Mouse (Mus musculus) CH12.LX (cell line): ENCODE data around the gene Ndufb3. TPM values are rescaled to one million over a fixed set of nuclear protein-coding genes. Genes with fewer than 3 reads are reported as not detected.
"Not testable (repeated sequence)": the region's sequence is repeated elsewhere in the genome, so short reads cannot be mapped to it uniquely, and the experiment has no call there.

Source experiments
- DNase-seq: peaks from one replicate; pipeline ENCODE4 v3.0.0-alpha.2; 2013; ENCODE audit errors: extremely low read depth
- H3K27ac ChIP-seq: 2 replicates; pipeline ENCODE4 v1.5.1; 2012; ENCODE audit warnings: low read depth, mild to moderate bottlenecking, control low read depth, moderate library complexity; ENCODE audit not compliant: insufficient read depth
- H3K27me3 ChIP-seq: replicated peaks from 2 replicates; pipeline ENCODE3; 2012; ENCODE audit warnings: inconsistent platforms
- H3K36me3 ChIP-seq, 2 experiments: replicated peaks in 1 of 2; 2 replicates each; pipeline versions ENCODE3 to v1.6.1; 2012; ENCODE audit warnings: inconsistent platforms in 1 of 2, low read length in 1 of 2, mild to moderate bottlenecking in 1 of 2, mixed read lengths in 1 of 2, moderate library complexity in 1 of 2; ENCODE audit not compliant: control insufficient read depth in 1 of 2, insufficient read depth in 1 of 2
- H3K4me1 ChIP-seq, 2 experiments: 2 replicates each; pipeline ENCODE4 v1.6.1; 2012; ENCODE audit warnings: inconsistent platforms in 1 of 2, moderate library complexity in 1 of 2; ENCODE audit not compliant: insufficient read depth in 2 of 2, control insufficient read depth in 1 of 2
- H3K4me2 ChIP-seq: 2 replicates; pipeline ENCODE4 v1.6.1; 2012; ENCODE audit warnings: low read depth, mild to moderate bottlenecking, control low read depth; ENCODE audit not compliant: poor library complexity, insufficient read depth, severe bottlenecking
- H3K4me3 ChIP-seq, 3 experiments: fragments of 150-350 bp in 1 of 3; sonication (generic) in 1 of 3; replicated peaks in 1 of 3; 2 replicates each; pipeline versions ENCODE3 to v1.5.1; 2011 to 2012; ENCODE audit warnings: low read depth in 2 of 3, low read length in 2 of 3, mild to moderate bottlenecking in 2 of 3, moderate library complexity in 2 of 3, control low read depth in 1 of 3, improper control_type of control experiment in 1 of 3, inconsistent platforms in 1 of 3, mixed read lengths in 1 of 3; ENCODE audit not compliant: poor library complexity in 1 of 3
- H3K79me2 ChIP-seq: replicated peaks from 2 replicates; pipeline ENCODE4 v1.6.1; 2012; ENCODE audit warnings: mild to moderate bottlenecking, moderate library complexity; ENCODE audit not compliant: control insufficient read depth, poor library complexity, insufficient read depth, severe bottlenecking; ENCODE audit errors: extremely low read depth
- H3K9ac ChIP-seq: 2 replicates; pipeline ENCODE4 v1.6.1; 2012; ENCODE audit warnings: low read depth, mild to moderate bottlenecking, control low read depth, moderate library complexity; ENCODE audit not compliant: insufficient read depth
- H3K9me3 ChIP-seq: replicated peaks from 2 replicates; pipeline ENCODE3; 2012; ENCODE audit warnings: low read length, inconsistent platforms, mixed read lengths
- CTCF ChIP-seq, 2 experiments: IDR thresholded peaks in 1 of 2; conservative IDR thresholded peaks in 1 of 2; 2 replicates each; pipeline ENCODE4 v1.5.1; 2011 to 2012; ENCODE audit warnings: low read depth in 2 of 2, low read length in 2 of 2, improper control_type of control experiment in 1 of 2, inconsistent platforms in 1 of 2, mild to moderate bottlenecking in 1 of 2, moderate library complexity in 1 of 2
- ELF1 ChIP-seq: IDR thresholded peaks from 2 replicates; pipeline ENCODE4 v1.6.1; 2014; ENCODE audit warnings: low read depth, mild to moderate bottlenecking, inconsistent platforms, low read length, improper control_type of control experiment
- EP300 ChIP-seq: IDR thresholded peaks from 2 replicates; pipeline ENCODE4 v1.6.1; 2011; ENCODE audit warnings: low read length, improper control_type of control experiment
- ETS1 ChIP-seq: conservative IDR thresholded peaks from 2 replicates; pipeline ENCODE4 v1.6.1; 2012; ENCODE audit warnings: low read depth, mild to moderate bottlenecking, inconsistent platforms, low read length, improper control_type of control experiment, moderate library complexity
- IRF4 ChIP-seq: IDR thresholded peaks from 2 replicates; pipeline ENCODE4 v1.6.1; 2014; ENCODE audit warnings: low read depth, mild to moderate bottlenecking, inconsistent platforms, low read length, improper control_type of control experiment
- JUN ChIP-seq: IDR thresholded peaks from 2 replicates; pipeline ENCODE4 v1.6.1; 2011; ENCODE audit warnings: low read depth, mild to moderate bottlenecking, low read length, improper control_type of control experiment, moderate library complexity; ENCODE audit not compliant: insufficient read depth
- JUND ChIP-seq: conservative IDR thresholded peaks from 2 replicates; pipeline ENCODE4 v1.6.1; 2011; ENCODE audit warnings: low read depth, low read length, improper control_type of control experiment
- MAX ChIP-seq: IDR thresholded peaks from 2 replicates; pipeline ENCODE4 v1.6.1; 2011; ENCODE audit warnings: low read length, improper control_type of control experiment
- MEF2A ChIP-seq: IDR thresholded peaks from 2 replicates; pipeline ENCODE4 v1.6.1; 2014; ENCODE audit warnings: low read depth, mild to moderate bottlenecking, inconsistent platforms, low read length, improper control_type of control experiment, borderline replicate concordance
- MXI1 ChIP-seq: IDR thresholded peaks from 2 replicates; pipeline ENCODE4 v1.6.1; 2011; ENCODE audit warnings: mild to moderate bottlenecking, low read depth, low read length, improper control_type of control experiment
- NRF1 ChIP-seq: IDR thresholded peaks from 2 replicates; pipeline ENCODE4 v1.6.1; 2014; ENCODE audit warnings: low read depth, mild to moderate bottlenecking, inconsistent platforms, low read length, improper control_type of control experiment, moderate library complexity
- PAX5 ChIP-seq: IDR thresholded peaks from 2 replicates; pipeline ENCODE4 v1.6.1; 2012; ENCODE audit warnings: low read length, inconsistent platforms, mixed read lengths
- RAD21 ChIP-seq: IDR thresholded peaks from 2 replicates; pipeline ENCODE4 v1.6.1; 2011; ENCODE audit warnings: low read depth, mild to moderate bottlenecking, low read length, improper control_type of control experiment, moderate library complexity
- SIN3A ChIP-seq: IDR thresholded peaks from 2 replicates; pipeline ENCODE4 v1.6.1; 2012; ENCODE audit warnings: low read length, improper control_type of control experiment, inconsistent platforms
- TBP ChIP-seq: conservative IDR thresholded peaks from 2 replicates; pipeline ENCODE4 v1.6.1; 2011; ENCODE audit warnings: low read depth, low read length, improper control_type of control experiment
- USF1 ChIP-seq: IDR thresholded peaks from 2 replicates; pipeline ENCODE4 v1.6.1; 2014; ENCODE audit warnings: low read depth, mild to moderate bottlenecking, inconsistent platforms, low read length, improper control_type of control experiment
- USF2 ChIP-seq: conservative IDR thresholded peaks from 2 replicates; pipeline ENCODE4 v1.6.1; 2011; ENCODE audit warnings: low read depth, low read length, improper control_type of control experiment
- ZC3H11A ChIP-seq: IDR thresholded peaks from 2 replicates; pipeline ENCODE4 v1.6.1; 2012; ENCODE audit warnings: low read depth, mild to moderate bottlenecking, inconsistent platforms, low read length, improper control_type of control experiment
- ZKSCAN1 ChIP-seq: IDR thresholded peaks from 2 replicates; pipeline ENCODE4 v1.6.1; 2012; ENCODE audit warnings: low read depth, inconsistent platforms, low read length, improper control_type of control experiment, borderline replicate concordance
- ZMIZ1 ChIP-seq: IDR thresholded peaks from 2 replicates; pipeline ENCODE4 v1.6.1; 2012; ENCODE audit warnings: low read depth, mild to moderate bottlenecking, inconsistent platforms, low read length, improper control_type of control experiment
- dilution Hi-C: fragments of 300-500 bp; cut with MboI; formaldehyde crosslinking; loops from 2 replicates; pipeline ENCODE4 v1.14.3; 2020; ENCODE audit warnings: low sequenced_read_pairs; ENCODE audit not compliant: extremely low pct_unique_long_range_greater_than_20kb, extremely low pct_ligation_motif_present
- in situ Hi-C: fragments of 300-500 bp; cut with MboI; formaldehyde crosslinking; loops from 3 replicates; pipeline ENCODE4 v1.14.3; 2019; ENCODE audit warnings: low sequenced_read_pairs, low pct_ligation_motif_present, low pct_unique_long_range_greater_than_20kb, mixed read lengths
- polyA plus RNA-seq: library from polyadenylated mRNA; unstranded; fragments of >175 nt; gene quantifications from 2 replicates; pipeline ENCODE4 v1.2.1, GENCODE M21; 2012; ENCODE audit warnings: low read depth; ENCODE audit not compliant: insufficient read length
- total RNA-seq, 2 experiments: library from RNA; depleted of rRNA; stranded (reverse); fragments of 300-350 nt in 1 of 2; fragments of >200 nt in 1 of 2; gene quantifications; 2 replicates each; pipeline ENCODE4 v1.2.3; 2012 to 2014

The Ndufb3 gene
- total and polyA plus RNA-seq, 3 experiments, result 62.9 to 184 (median 139) TPM

- Histone ChIP-seq H3K4me2 (no peak overlapping the region), H3K36me3 (peaks cover 21 to 65% of the 10 kb centered on the region in 2 experiments), H3K27ac (no peak overlapping the region), H3K79me2 (no peaks in the 10 kb centered on the region), H3K27me3 (no peaks in the 10 kb centered on the region), H3K9ac (no peak overlapping the region), H3K9me3 (no peaks in the 10 kb centered on the region), H3K4me3 (no peak overlapping the region), H3K4me1 (no peaks in the 10 kb centered on the region)
- no peak for DNase-seq
- dilution Hi-C loops (no loop called here), in situ Hi-C loops (no loop called here)
- TF ChIP-seq MXI1 (no peak), USF1 (no peak), IRF4 (no peak), SIN3A (no peak), JUND (no peak), RAD21 (no peak), ZMIZ1 (no peak), ZC3H11A (no peak), ELF1 (no peak), PAX5 (no peak), JUN (no peak), USF2 (no peak), MEF2A (no peak), TBP (no peak), CTCF (conservative IDR thresholded peaks at IDR 0.05 in 1 of 2, IDR thresholded peaks at IDR 0.05 in 1 of 2; ENCODE audit: low read depth in 2 of 2, low read length in 2 of 2) (no peak), EP300 (no peak), NRF1 (no peak), MAX (no peak), ETS1 (no peak), ZKSCAN1 (no peak)
Observed at GRCm38 (mm10) chr1:58541386-58541785, 44.8 kb upstream of the Ndufb3 start.

- DNase-seq, in situ Hi-C loops, H3K27ac ChIP-seq, H3K27me3 ChIP-seq, H3K9me3 ChIP-seq, H3K9ac ChIP-seq, H3K4me3 ChIP-seq, H3K4me2 ChIP-seq, H3K4me1 ChIP-seq, H3K79me2 ChIP-seq, dilution Hi-C loops: not testable (repeated sequence)
- peaks cover 0 to 28% of the 10 kb centered on the region in 2 experiments for H3K36me3 ChIP-seq
Observed at GRCm38 (mm10) chr1:58560370-58560769, 25.8 kb upstream of the Ndufb3 start.
